Comparison of ENCODE assay signal across 38 mouse cellular contexts in genomic region chr10:26051177-26051576, GRCm38 (mm10). TPM values are rescaled to one million over a fixed set of nuclear protein-coding genes. Genes with fewer than 3 reads are reported as not detected.
"Had no signal": no experiment of that assay in that cellular context is flagged by ENCODE, and none has a peak within 500 bp of the region (broad histone marks: within the 10 kb centered on the region; RNA-seq: fewer than 3 reads in every experiment).

No protein-coding gene starts in this region.

- H3K9ac ChIP-seq: limb, embryonic 12.5 days; limb, embryonic 13.5 days; limb, embryonic 15.5 days; liver, embryonic 12.5 days; liver, embryonic 13.5 days; liver, embryonic 14.5 days; liver, embryonic 15.5 days; liver, postnatal 0 days; lung, embryonic 14.5 days; lung, embryonic 15.5 days; midbrain, embryonic 12.5 days; midbrain, embryonic 15.5 days; neural tube, embryonic 12.5 days had no signal

- H3K27me3 ChIP-seq: limb, embryonic 12.5 days; limb, embryonic 13.5 days; limb, embryonic 15.5 days; liver, embryonic 12.5 days; liver, embryonic 13.5 days; liver, embryonic 15.5 days; lung, embryonic 15.5 days; megakaryocyte, embryonic 14.5 days; midbrain, embryonic 12.5 days; midbrain, embryonic 15.5 days; neural tube, embryonic 12.5 days had no signal

- H3K4me3 ChIP-seq: limb, embryonic 10.5 days; limb, embryonic 12.5 days; limb, embryonic 13.5 days; limb, embryonic 15.5 days; liver, embryonic 12.5 days; liver, embryonic 13.5 days; liver, embryonic 15.5 days; lung, embryonic 15.5 days; megakaryocyte, embryonic 14.5 days; midbrain, embryonic 10.5 days; midbrain, embryonic 12.5 days; midbrain, embryonic 15.5 days; myocyte; neural tube, embryonic 12.5 days had no signal

- H3K36me3 ChIP-seq: limb, embryonic 10.5 days; limb, embryonic 12.5 days; limb, embryonic 13.5 days; limb, embryonic 15.5 days; liver, embryonic 12.5 days; liver, embryonic 13.5 days; liver, embryonic 15.5 days; lung, embryonic 15.5 days; midbrain, embryonic 10.5 days; midbrain, embryonic 12.5 days; midbrain, embryonic 15.5 days; neural tube, embryonic 12.5 days had no signal

- H3K4me2 ChIP-seq: limb, embryonic 12.5 days; limb, embryonic 13.5 days; limb, embryonic 15.5 days; liver, embryonic 11.5 days; liver, embryonic 12.5 days; liver, embryonic 13.5 days; liver, embryonic 15.5 days; lung, embryonic 14.5 days; lung, embryonic 15.5 days; midbrain, embryonic 11.5 days; midbrain, embryonic 12.5 days; midbrain, embryonic 15.5 days; neural tube, embryonic 12.5 days had no signal

- H3K27ac ChIP-seq: limb, embryonic 10.5 days; limb, embryonic 12.5 days; limb, embryonic 13.5 days; limb, embryonic 15.5 days; liver, embryonic 12.5 days; liver, embryonic 13.5 days; liver, embryonic 14.5 days; liver, embryonic 15.5 days; lung, embryonic 15.5 days; macrophage; midbrain, embryonic 10.5 days; midbrain, embryonic 12.5 days; midbrain, embryonic 15.5 days; neural tube, embryonic 12.5 days had no signal

- DNase-seq: left cerebral cortex, postnatal 4 days; liver; liver, embryonic 13.5 days; liver, postnatal 0 days; lung, adult 18-20 months; lung, adult 2 months; lung, embryonic 14.5 days; lung, postnatal 10 days; lung, postnatal 14 days; lung, postnatal 36 days; lung, postnatal 4 days; midbrain, embryonic 14.5 days had no signal

- H3K9me3 ChIP-seq: limb, embryonic 10.5 days; limb, embryonic 12.5 days; limb, embryonic 13.5 days; limb, embryonic 15.5 days; liver, embryonic 12.5 days; liver, embryonic 13.5 days; liver, embryonic 15.5 days; lung, embryonic 15.5 days; midbrain, embryonic 10.5 days; midbrain, embryonic 12.5 days; midbrain, embryonic 15.5 days; neural tube, embryonic 12.5 days had no signal

- ATAC-seq: liver, embryonic 12.5 days; liver, postnatal 0 days; lung, postnatal 0 days; midbrain, embryonic 15.5 days; midbrain, embryonic 16.5 days had no signal

- H3K4me1 ChIP-seq: limb, embryonic 10.5 days; limb, embryonic 12.5 days; limb, embryonic 13.5 days; limb, embryonic 15.5 days; liver, embryonic 12.5 days; liver, embryonic 13.5 days; liver, embryonic 15.5 days; lung, embryonic 15.5 days; megakaryocyte, embryonic 14.5 days; midbrain, embryonic 10.5 days; midbrain, embryonic 12.5 days; midbrain, embryonic 15.5 days; neural tube, embryonic 12.5 days had no signal

RNA-seq across cellular contexts. Expression of gene Gm9767, which starts 26.9 kb away (rescaled TPM):
- total RNA-seq: liver, adult 2 months; megakaryocyte progenitor cell, adult 5-6 weeks; megakaryocyte, adult 5-6 weeks; megakaryocyte-erythroid progenitor cell, adult 5-6 weeks; monocyte, adult 5-6 weeks had no signal
- polyA plus RNA-seq: liver, adult 2 months; liver, embryonic 11.5 days; liver, embryonic 12.5 days; liver, embryonic 13.5 days; liver, embryonic 14.5 days; liver, embryonic 15.5 days; liver, embryonic 16.5 days; liver, postnatal 0 days; lung, embryonic 14.5 days; lung, embryonic 15.5 days; lung, embryonic 16.5 days; macrophage; midbrain, embryonic 10.5 days had no signal

RNA-seq across cellular contexts. Expression of gene Tmem200a, which starts 27.7 kb away (rescaled TPM):
- total RNA-seq: liver, adult 2 months; megakaryocyte progenitor cell, adult 5-6 weeks; megakaryocyte, adult 5-6 weeks; megakaryocyte-erythroid progenitor cell, adult 5-6 weeks; monocyte, adult 5-6 weeks had no signal
- polyA plus RNA-seq: liver, adult 2 months; liver, postnatal 0 days; macrophage had no signal
